Mouse (Mus musculus) brain, adult 2 months (tissue): ENCODE measurements around the gene Rgs1.

Experiments used
- DNase-seq: peaks from one replicate; pipeline ENCODE4 v3.0.0; 2011; ENCODE audit warnings: low read depth, low spot score

The Rgs1 gene

DNA sequence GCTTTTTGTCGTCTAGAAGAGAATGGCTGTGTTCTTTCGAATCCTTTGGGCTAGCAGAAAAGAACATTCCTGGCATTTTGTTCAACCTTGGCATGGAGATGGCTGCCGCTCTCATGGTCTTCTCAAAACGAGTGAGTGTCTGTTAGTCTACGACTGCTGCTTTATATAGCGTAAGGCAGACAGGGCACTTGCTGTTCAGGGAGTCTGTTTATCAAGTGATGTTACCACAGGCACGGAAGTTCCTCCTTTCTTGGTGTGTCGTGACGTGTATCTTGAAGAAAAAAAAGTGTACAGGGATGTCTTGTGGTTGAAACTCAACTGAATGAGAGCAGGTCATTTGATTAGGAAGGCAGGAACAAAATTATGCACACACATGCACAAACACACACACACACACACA, at the start of gene Rgs1:
TSS of gene Rgs1 (minus strand) at position 320 of the 400 bp plus-strand sequence.
- peak; percentile 7 for DNase-seq

DNA sequence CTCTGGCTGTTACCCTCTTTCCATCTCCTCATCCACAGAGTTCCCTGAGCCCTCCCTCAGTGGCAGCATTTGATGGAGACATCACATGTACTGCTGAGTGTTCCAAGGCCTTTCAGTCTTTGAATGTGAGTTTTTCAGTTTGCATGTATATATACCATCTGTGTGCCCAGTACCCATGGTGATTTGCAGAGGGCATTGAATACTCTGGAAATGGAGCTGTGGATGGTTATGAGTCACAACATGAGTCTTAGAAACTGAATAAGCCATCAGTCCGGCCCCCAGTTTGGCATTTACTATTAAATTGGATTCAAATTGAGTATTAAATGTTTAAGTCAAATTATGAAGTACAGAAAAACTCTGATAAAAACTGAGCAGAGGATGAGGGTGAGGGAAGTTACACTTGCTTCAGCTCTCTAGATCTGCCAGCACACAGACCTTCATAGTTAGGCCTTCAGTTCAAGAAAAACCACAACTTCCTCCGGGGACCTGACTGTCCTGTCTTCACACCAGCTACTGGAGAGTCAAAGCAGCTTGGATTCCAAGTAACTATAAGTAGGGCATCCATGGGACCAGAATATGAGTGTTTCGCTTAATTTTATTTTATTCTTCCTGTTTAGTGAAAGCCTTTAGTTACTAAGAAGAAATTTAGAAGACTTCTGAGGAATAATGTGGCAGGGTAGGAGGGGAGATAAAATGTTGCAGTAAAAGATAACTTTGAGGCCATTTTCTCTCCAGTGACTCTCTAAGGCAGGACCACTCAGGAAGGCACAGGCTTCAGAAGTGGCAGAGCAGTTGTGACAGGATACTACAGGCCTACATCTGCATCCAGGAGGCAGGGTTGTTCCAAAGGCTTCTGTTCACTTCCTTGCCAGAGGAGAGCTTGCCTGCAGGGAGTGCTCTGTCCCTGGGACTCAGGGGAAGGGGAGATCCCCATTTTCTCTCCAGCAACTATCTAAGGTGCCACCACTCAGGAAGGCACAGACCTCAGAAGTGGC, 34.3 kb upstream of the Rgs1 start:
- DNase-seq = no peak

DNA sequence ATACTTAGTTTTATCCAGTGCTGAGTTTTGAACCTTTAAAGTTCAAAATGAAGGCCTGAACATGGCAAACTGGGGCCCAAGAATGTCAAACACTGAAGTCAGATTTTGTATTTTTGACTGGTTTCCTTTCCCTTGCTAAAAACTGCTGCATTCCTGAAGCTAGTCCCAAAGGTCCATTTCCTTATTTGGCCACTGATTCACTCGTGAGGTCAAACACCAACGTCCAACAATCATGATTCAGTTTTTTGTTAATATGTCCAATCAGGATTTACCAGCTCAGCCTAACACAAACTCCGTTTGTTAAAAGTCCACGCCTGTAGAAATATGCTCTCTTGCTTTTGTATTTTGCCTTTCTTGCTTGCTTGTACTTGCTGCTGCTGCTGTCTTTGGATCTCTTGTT, 31.0 kb upstream of the Rgs1 start:
- no peak for DNase-seq

DNA sequence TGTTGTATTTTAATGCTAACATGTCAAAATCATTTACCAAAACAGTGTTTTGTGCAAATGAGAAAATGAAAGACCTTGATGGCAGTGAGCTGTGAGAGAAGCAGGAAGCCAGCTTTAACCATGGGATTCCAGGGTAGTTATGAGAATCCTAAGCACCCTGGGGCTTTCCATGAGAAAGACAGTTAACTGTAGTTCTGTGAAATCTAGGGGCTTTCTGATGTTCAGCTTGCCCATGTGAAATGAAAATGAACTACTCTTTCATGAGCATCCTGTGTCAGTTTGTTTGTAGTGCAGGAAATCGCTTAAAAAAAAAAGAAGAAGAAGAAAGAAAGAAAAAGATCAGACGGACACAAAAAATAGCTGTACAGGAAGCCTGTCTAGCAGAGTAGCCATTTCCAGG, 23.9 kb upstream of the Rgs1 start:
- DNase-seq = no peak

DNA sequence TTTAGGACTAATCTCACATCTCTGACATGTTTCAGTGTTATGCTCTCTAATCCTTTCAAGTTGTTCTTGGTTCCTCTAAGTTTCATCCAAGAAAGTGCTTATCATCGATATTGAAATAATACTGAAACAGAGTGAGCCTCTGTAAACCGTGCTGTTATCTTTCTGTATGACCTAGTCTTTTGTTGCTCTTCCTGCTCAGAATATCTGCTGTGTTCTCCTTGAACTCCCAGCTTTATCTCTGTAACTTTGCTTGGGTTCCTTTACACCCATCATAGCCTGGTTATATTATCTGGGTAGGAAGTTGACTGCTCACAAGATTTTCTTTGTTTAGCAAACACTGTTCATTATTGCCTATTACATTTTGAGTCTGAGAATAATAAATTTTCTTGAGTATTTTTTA, 20.1 kb upstream of the Rgs1 start:
- no peak for DNase-seq

DNA sequence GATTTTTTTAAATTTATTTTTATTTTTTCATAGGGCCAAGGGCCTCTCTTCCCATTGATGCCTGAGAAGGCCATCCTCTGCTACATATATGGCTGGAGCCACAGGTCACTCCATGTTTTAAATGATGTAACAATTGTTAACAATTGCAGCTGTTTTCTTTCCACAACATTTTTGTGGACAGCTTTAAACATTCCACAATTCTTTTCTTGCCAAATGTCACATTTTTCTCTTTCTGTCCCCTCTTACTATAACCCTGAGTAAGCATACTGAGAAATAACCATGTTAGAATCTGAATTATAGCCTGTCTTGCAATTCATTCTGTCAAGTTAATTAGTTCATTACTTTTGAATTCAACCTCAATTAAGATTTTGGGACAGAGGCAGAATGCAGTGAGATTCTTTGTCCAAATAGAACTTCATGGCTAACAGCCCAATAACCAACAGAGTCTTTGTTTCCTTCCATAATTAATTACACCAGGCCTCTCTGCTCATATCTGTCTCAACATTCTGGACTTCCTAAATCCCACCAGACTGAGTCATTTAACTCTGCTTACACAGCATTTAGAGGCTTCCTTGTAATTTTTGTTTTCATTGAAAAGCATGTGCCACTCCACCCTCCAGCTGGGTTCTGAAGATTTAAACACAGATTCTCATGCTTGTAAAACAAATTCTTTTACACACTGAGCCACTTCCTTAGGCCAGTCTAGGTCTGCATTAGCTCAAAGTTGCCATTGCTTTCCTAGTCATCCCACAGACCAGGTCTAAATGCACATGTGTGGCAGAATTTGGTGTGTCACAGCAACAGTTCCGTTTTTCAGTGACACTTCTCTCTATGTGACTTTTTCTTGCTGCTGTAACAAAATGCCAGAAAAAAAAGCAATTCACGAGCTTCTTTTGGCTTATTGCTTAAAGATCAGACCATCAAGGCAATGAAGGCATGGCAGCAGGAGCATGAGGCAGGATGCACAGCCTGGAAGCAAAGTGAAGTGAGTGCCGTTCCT, 18.7 kb upstream of the Rgs1 start:
- no peak for DNase-seq

DNA sequence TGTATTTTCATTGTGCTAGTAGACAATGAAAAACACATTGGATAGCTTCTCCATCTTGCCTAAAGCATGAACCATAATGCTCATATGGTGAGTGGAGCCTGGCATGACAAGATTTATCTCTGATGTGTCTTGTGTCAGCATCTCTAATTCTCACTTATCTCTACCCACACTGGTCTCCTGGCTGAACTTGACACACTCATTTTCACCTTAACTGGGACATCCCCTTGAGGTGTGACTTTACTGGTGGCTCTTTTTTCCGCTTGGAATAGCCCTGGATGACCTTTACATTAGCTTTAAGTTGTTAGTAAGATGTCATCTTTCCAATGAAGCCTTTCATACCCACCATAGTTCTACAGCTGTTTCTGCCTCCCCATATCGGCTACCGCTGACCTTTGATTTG, 15.0 kb upstream of the Rgs1 start:
- DNase-seq = no peak

DNA sequence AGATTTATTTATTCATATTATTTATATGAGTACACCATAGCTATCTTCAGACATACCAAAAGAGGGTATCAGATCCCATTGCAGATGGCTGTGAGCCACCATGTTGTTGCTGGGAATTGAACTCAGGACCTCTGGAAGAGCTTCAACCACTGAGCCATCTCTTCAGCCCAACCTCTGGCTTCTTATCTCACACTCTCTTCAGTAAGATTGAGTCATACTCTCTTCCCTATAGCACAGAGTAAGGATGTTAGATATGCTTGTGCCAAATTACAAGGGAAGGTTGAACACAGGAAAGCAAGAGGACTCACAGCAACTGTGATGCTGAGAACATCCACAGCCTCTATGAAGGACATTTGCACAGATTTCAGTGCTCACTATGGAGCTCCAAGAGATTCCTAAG, 13.0 kb upstream of the Rgs1 start:
- no peak for DNase-seq

DNA sequence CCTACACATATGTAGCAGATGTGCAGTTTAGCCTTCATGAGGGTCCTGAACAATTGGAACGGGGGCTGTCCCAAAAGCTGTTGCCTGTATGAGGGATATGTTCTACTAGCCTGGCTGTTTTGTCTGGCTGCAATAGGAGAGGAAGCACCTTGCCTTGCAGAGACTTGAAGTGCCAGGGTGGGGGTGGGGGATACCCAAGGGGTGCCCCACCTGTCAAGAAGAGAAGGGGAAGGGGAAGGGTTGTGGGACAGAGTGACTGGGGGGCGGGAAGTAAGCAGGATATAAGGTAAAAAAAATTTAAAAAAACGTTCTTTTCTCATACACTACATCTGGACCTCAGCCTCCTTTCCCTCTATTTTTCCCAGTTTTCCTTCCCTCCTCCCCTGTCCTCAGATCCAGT, 9.7 kb upstream of the Rgs1 start:
- no peak for DNase-seq

DNA sequence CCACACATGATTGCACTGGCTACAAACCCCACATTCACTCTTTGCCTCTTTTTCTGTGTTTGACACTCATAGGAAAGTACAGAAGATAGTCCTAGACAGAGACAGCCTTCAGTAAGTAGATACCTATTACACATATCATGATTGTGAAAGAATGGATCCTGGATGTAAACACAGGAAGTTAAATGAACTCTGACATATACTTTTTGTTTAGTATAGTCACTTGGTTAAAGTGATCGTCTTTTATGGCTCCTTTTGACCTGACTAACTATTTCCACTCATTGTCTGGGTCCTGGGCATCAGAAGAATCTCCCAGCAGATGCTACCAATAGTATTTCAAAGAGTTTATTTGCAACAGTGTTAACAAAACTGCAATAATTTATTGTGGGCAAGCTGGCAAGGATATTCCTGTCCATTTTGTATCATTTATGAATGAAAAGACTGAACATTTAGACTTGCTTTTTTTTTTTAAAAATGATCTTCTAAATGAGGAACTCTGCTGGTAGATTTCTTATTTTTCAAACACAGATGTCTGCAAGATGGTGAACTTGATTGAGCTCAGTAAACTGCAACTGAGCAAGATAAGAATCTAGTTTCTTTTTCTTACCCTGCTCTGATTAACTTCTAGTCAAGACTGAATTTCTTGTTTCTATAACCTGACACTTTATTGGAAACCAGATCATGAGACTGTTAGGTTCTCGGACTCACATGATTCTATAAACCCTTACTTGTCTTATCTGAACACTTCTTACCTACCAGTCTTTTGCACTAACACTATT, 7.7 kb upstream of the Rgs1 start:
- DNase-seq = no peak

DNA sequence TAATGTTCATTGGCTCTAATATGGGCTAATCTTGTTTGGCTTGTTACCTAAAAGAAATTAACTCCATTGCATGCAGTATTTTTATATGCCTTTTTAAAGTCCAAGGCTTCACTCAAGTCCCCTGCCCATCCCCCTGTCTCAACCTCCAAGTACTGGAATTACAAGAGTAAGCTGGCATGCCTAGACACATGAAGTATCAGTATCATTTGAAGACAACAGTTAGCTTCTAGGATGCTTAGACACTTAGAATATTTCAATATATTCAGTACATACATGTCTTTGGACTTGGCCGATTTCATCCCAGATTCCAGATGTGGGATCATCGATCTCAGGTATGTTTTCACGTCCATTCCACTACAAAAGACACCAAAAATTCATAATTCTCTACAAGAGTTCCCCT, 836 bp downstream of the Rgs1 start:
- no peak for DNase-seq

DNA sequence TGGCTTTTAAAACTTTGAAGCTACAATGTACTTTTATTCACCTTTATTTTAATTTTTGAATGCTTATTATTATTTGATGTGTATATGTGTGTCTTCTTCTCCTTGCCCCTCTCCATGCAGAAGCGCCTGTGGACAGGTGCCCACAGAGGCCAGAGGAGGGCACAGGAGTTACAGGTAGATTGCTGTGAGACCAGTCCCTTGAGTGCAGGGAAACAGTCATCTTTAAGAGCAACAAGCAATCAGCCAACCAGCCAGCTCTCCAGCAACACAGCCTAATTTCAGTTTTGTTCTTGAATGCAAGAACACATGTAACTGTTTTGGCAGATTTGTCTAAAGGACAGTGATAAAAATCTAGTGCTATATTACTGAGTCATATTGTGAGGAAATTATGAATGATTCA, 1.7 kb downstream of the Rgs1 start:
- no peak for DNase-seq

DNA sequence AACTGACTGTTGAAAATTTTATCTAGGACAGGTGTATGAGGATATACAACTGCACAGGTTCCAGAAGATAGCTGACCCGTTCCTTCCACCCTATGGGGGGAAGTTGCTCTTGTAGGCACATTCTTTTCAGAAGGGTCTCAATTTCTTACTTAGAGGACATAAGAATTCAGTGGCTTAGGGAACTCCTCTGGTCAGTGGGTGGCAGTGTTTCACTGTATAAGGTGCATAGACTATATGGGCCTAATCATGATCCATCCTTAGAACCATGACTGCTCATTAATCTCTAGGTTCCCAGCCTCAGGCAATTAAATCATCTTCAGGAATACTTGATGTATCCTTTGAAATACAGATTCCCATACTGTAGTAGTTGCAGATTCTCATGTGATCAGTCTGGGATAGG, 5.5 kb downstream of the Rgs1 start:
- DNase-seq = peak; percentile 32

DNA sequence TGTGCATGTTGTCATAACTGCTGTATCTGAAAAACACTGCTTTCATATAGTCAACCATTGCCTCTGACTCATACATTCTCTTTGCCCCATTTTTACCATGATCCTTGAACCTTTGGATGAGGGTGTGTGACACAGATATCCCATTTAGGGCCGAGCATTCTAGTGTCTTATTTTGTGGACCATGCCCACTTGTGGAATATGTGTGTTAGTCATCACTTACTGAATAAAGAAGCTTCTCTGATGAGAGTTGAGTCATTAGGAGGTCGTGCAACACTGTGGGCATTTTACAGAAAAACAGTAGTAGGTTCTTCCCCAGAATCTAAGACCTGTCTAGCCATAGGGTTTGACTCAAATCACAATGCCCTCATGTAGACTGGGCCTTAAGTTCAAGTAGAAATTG, 9.8 kb downstream of the Rgs1 start:
- DNase-seq = no peak

DNA sequence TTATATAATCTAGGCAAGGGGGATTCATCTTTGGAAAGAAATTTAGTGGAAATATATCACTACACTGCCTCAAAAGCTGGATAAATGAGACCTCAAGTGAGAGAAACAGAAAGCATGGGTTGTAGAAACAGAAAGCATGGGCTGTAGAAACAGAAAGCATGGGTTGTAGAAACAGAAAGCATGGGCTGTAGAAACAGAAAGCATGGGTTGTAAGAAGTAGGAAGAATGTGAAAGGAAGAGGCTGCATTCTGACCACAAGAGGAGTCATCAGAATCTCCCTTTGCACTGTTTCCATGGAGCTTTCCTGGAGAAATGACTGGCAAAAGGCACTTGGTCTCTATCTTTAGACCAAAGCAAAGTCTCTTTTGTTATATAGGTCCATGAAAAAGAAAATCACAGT, 33.8 kb downstream of the Rgs1 start:
- no peak for DNase-seq

DNA sequence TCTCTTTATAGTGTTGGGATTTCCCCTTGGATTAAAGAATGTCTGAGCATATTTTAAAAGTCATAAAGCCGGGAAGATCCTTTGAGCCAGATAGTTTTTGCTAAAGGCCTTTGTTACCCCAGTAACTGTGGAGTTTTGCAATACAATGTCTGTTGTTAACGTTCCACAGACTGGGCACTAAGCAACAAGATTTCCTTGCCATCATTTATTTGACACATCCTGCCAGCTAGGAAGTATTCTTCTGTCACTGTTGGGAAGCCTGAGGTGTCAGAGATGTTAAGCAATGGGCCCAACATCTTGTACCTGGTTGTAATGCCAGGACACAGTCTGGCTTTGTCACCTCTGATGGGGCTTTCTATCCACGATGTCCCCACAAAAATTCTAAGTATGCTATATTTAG, 38.1 kb downstream of the Rgs1 start:
- DNase-seq = no peak

DNA sequence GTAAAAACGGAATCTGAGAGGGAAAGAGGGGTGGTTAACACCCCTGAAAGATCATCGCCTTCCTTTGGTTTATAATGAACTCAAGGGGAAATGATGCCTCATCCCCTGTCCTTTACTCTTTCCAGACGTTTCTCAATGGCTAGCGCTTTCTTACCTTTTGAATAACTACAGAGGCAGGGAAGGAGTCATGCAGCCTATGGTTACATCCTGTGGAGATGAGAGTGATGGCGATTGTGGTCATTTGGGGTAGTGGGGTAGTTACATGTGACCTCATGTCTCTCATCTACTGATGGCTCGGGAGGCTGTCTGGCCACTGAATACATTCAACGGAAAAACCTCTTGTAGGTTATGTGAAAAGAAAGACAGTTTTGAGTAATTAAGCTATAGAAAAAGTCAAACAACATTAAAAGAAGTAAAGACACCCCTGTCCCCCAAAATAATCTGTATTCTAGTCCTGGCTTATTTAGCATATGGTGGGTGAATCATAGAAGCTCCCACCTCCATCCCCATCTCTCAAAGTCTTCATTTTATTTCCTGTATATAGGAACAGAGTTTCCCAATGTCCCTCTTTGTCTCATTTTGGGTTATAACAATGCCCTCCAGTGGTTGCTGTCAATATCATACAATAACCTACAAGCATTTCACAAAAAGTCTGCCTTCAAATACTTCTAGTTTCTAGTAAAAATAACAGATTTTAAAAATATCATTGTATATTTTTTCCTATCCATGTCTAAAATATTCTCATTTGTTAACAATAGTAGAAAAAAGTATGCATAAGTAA, 42.6 kb downstream of the Rgs1 start:
- no peak for DNase-seq

DNA sequence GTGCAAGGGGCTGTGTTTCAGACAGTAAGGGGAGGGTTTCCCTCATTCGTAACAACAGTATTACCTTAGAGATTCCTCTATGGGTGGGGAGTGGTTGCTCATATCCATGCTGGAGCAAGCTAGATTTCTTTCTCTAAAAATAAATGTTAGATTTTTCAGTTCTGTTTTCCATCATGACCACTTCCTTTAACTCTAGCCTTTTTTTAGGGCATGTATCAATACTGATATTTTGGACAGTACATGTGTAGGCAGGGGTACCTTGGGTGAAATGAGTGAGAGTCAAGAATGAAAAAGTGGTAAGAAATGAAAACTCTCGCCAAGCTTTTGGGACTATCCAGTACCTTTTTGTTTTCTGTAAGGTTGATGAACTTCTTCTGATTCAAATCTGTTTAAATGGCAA, 44.3 kb downstream of the Rgs1 start:
- DNase-seq = no peak

DNA sequence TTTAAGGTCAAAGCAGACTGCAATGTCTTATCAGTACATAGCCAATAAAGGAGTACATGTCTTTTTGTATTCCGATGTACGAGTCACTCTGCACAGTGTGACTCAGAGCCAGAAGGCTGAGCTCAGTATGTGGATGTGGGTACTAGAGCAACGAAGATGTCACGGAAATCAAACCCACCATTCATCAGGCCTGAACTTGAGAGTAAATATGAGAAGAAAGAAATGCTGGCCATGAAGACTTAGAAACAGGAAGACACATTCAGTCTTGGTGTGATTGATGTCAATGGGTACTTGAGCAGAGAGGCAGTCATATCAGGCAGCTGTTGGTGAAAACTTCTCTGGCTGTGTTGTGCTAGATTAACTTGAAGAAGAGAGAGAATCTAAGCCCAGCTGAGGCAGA, 46.1 kb downstream of the Rgs1 start:
- peak; percentile 14 for DNase-seq

DNA sequence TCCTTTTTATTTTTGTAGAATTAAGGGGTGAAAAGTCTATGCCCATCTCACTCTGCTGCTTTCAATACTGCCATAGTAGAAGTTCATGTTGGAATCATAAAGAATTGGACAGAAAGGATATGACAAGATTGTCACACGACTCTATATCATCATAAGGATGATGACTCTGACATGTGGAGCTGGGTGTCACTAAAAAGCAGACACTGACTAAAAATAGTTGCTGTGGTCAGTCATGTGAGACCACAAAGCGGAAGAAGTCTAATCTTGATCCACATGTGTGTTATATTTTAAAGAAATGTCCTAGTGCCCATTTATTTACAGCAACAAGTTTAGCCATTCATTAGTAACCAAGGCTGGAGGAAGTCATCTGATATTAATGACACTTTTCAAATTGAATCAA, 48.5 kb downstream of the Rgs1 start:
- no peak for DNase-seq

DNA sequence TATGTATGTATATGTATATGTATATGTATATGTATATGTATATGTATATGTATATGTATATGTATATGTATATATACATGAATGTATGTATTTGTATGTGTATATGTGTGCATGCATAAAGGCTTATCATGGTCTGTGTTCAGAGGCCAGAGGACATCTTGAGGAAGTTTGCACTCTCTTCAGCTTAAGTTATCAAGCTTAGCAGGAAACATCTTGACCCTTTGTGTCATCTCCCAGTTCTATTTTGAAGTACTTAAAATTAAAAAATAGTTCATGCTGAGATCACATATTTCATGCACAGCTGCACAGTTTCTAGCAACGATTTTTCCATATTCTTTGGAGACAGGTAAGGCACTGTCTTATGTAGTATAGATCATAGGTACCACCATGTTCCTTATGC, 49.5 kb downstream of the Rgs1 start:
- DNase-seq = no peak
